Mouse (Mus musculus): ENCODE data around the gene Cyb5rl. TPM values are rescaled to one million over a fixed set of nuclear protein-coding genes. Genes with fewer than 3 reads are reported as not detected.

The Cyb5rl gene
- total and polyA plus RNA-seq, 2 experiments from 2014 or later: 5.6 to 20.5 TPM

DNA sequence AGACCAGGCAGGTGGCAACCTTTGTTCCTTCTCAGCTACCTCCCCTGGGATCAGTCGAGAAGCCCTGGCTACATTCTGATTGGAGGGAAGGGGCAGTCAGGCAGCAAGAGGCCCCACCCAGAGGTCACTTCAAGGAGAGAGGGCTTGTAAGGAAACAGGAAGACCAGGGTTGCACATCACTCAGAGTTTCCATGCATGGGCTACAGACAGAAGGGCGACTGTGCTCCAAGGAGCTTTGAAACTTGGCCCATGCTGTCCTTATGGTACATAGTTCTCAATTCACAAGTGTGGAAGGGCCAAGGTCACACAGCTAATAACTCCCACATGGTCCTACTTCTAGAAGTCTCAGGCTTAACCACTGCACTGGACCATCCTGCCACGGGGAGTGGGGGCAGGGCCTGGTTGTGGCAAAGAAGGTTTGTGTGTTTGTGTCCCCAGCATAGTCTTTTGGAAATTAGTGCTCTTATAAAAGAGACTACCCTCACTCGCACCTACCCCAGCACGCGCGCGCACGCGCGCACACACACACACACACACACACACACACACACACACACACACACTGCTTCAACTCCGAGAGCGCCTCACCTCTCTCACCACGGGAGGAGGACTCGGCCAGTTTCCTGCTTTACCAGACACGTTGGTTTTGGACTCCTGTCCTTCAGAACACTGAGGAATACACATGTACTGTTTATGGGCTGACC, 27.8 kb downstream of the Cyb5rl start:
- H3K27ac ChIP-seq (ENCODE audit: low read depth, low read length): no peak overlapping the region
- WGBS: 81% methylated on average over 16 of the region's 16 CpGs

DNA sequence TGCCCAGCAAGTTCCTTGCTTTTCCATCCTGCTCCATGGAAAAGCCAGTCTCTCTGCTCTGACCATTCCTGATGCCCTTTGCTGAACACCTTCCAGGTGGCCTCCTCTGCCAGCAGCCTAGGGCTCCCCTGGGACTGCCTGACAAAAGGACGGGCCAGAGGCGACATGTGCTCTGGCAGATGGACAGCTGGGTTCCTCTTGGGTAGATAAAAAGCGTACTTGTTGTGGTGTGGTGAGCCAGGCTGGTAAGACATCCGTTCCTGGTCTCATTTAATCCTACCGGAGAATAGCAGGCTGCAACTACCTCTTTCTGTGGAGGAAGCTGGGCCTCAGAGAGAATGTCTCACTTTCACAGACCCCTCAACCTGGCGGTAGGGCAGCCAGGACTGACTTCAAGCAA, 29.3 kb downstream of the Cyb5rl start:
- Histone ChIP-seq H3K27ac (ENCODE audit: low read depth, low read length) (no peak overlapping the region), H3K9ac (replicated peaks; ENCODE audit: low read length, poor library complexity, severe bottlenecking) (no peak overlapping the region), H3K4me1 (ENCODE audit: insufficient read depth, low read length) (no peaks in the 10 kb centered on the region), H3K4me3 (ENCODE audit: low read depth, low read length) (no peak overlapping the region), H3K27me3 (ENCODE audit: insufficient read depth, low read length) (no peaks in the 10 kb centered on the region), H3K9me3 (ENCODE audit: low read length) (no peaks in the 10 kb centered on the region), H3K4me2 (ENCODE audit: low read depth, low read length, poor library complexity, severe bottlenecking) (no peak overlapping the region), H3K36me3 (ENCODE audit: insufficient read depth, low read length) (no peaks in the 10 kb centered on the region)
- TF ChIP-seq CTCF (IDR thresholded peaks at IDR 0.05): no peak
- no peak for ATAC-seq (ENCODE audit: low FRiP score)
- WGBS: 22% methylated on average over 6 of the region's 6 CpGs
- DNase-seq (ENCODE audit: low spot score): peak; percentile 50

More for the DNA sequence above, 27.8 kb downstream of the Cyb5rl start:
- no peaks in the 10 kb centered on the region for H3K36me3 ChIP-seq (ENCODE audit: insufficient read depth, low read length)
- ATAC-seq (ENCODE audit: low FRiP score) (no peak), DNase-seq (ENCODE audit: low spot score) (no peak)
- no peak overlapping the region for H3K4me3 ChIP-seq (ENCODE audit: low read depth, low read length)
- TF ChIP-seq CTCF (IDR thresholded peaks at IDR 0.05): no peak
- H3K9me3 ChIP-seq (ENCODE audit: low read length): no peaks in the 10 kb centered on the region
- no peaks in the 10 kb centered on the region for H3K4me1 ChIP-seq (ENCODE audit: insufficient read depth, low read length)
- no peak overlapping the region for H3K9ac ChIP-seq (replicated peaks; ENCODE audit: low read length, poor library complexity, severe bottlenecking)
- H3K4me2 ChIP-seq (ENCODE audit: low read depth, low read length, poor library complexity, severe bottlenecking): no peak overlapping the region
- H3K27me3 ChIP-seq (ENCODE audit: insufficient read depth, low read length): no peaks in the 10 kb centered on the region

DNA sequence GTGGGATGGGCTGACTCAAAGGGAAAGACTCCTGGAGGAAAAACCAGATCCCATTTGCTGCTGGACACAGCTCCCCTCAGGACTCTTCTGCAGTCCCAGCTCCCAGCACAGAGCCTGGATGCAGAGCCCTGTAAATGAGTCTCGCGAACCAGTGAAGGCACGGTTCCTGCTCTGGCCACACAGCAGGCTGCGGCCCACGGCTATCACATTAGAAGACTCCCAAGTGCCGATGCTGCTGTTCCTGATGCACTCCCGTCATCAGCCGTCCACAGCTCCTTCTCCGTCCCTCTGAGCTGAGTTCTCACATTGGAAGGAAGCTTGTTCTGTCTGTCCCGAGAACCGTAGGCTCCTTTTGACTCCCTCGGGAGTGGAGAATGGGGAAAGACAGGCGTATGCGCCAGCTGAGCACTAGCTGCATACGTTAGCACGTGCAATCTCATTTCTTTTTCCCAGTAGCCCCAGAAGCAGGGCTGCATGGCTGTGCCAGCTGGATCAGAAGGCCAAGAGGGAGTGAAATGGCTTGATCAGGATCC, 30.1 kb downstream of the Cyb5rl start, which contains the start of gene Cdcp2:
Cdcp2 (plus strand) TSS at position 51 of the 533 bp plus-strand sequence.
- Histone ChIP-seq H3K27ac (ENCODE audit: low read depth, low read length) (no peak within 1 kb of the TSS), H3K4me2 (ENCODE audit: low read depth, low read length, poor library complexity, severe bottlenecking) (no peak within 1 kb of the TSS), H3K9me3 (ENCODE audit: low read length) (no peaks in the 10 kb centered on the region), H3K27me3 (ENCODE audit: insufficient read depth, low read length) (no peaks in the 10 kb centered on the region), H3K4me1 (ENCODE audit: insufficient read depth, low read length) (no peaks in the 10 kb centered on the region), H3K9ac (replicated peaks; ENCODE audit: low read length, poor library complexity, severe bottlenecking) (no peak within 1 kb of the TSS), H3K36me3 (ENCODE audit: insufficient read depth, low read length) (no peaks in the 10 kb centered on the region), H3K4me3 (ENCODE audit: low read depth, low read length) (no peak within 1 kb of the TSS)
- 28% methylated on average over 16 of the region's 16 CpGs for WGBS
- no peak for TF ChIP-seq CTCF (IDR thresholded peaks at IDR 0.05)
- ATAC-seq (ENCODE audit: low FRiP score) (no peak), DNase-seq (ENCODE audit: low spot score) (no peak)

DNA sequence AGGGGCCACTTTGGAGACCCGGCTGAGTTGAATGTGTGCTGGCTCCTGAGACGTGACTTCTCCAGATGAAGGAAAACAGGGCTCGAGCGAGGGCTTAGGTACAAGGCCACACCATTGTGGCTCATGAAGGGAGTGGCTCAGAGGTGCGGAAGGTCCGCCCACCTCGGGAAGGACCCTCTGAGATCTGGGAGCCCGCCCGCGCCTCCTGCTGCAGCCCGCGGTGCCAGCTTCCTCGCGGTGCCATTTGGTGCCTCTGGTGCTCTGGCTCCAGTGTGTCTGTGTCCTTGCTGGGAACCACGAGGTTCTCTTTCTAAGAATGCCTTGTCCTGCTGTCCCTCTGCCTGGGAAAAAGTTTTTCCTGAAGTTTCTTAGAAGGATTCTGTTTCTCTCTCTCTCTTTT, 31.1 kb downstream of the Cyb5rl start:
- no peaks in the 10 kb centered on the region for H3K4me1 ChIP-seq (ENCODE audit: insufficient read depth, low read length)
- no peak for ATAC-seq (ENCODE audit: low FRiP score)
- no peak for DNase-seq (ENCODE audit: low spot score)
- no peak overlapping the region for H3K27ac ChIP-seq (ENCODE audit: low read depth, low read length)
- no peak overlapping the region for H3K9ac ChIP-seq (replicated peaks; ENCODE audit: low read length, poor library complexity, severe bottlenecking)
- H3K4me2 ChIP-seq (ENCODE audit: low read depth, low read length, poor library complexity, severe bottlenecking): no peak overlapping the region
- no peaks in the 10 kb centered on the region for H3K9me3 ChIP-seq (ENCODE audit: low read length)
- no peaks in the 10 kb centered on the region for H3K36me3 ChIP-seq (ENCODE audit: insufficient read depth, low read length)
- 64% methylated on average over 15 of the region's 15 CpGs for WGBS
- no peaks in the 10 kb centered on the region for H3K27me3 ChIP-seq (ENCODE audit: insufficient read depth, low read length)
- no peak overlapping the region for H3K4me3 ChIP-seq (ENCODE audit: low read depth, low read length)
- TF ChIP-seq CTCF (IDR thresholded peaks at IDR 0.05): no peak

- H3K27ac ChIP-seq (ENCODE audit: low read depth, low read length): no peak overlapping the region
- no peak overlapping the region for H3K4me2 ChIP-seq (ENCODE audit: low read depth, low read length, poor library complexity, severe bottlenecking)
- H3K4me1 ChIP-seq (ENCODE audit: insufficient read depth, low read length): no peaks in the 10 kb centered on the region
- no peaks in the 10 kb centered on the region for H3K36me3 ChIP-seq (ENCODE audit: insufficient read depth, low read length)
- no peaks in the 10 kb centered on the region for H3K9me3 ChIP-seq (ENCODE audit: low read length)
- H3K4me3 ChIP-seq (ENCODE audit: low read depth, low read length): no peak overlapping the region
- DNase-seq (ENCODE audit: low spot score) (no peak), ATAC-seq (ENCODE audit: low FRiP score) (no peak)
- H3K9ac ChIP-seq (replicated peaks; ENCODE audit: low read length, poor library complexity, severe bottlenecking): no peak overlapping the region
- H3K27me3 ChIP-seq (ENCODE audit: insufficient read depth, low read length): no peaks in the 10 kb centered on the region
- no peak for TF ChIP-seq CTCF (IDR thresholded peaks at IDR 0.05)
- 78% methylated on average over 10 of the region's 10 CpGs for WGBS
Measured at GRCm38 (mm10) chr4:107098375-107098774, 31.6 kb downstream of the Cyb5rl start.

DNA sequence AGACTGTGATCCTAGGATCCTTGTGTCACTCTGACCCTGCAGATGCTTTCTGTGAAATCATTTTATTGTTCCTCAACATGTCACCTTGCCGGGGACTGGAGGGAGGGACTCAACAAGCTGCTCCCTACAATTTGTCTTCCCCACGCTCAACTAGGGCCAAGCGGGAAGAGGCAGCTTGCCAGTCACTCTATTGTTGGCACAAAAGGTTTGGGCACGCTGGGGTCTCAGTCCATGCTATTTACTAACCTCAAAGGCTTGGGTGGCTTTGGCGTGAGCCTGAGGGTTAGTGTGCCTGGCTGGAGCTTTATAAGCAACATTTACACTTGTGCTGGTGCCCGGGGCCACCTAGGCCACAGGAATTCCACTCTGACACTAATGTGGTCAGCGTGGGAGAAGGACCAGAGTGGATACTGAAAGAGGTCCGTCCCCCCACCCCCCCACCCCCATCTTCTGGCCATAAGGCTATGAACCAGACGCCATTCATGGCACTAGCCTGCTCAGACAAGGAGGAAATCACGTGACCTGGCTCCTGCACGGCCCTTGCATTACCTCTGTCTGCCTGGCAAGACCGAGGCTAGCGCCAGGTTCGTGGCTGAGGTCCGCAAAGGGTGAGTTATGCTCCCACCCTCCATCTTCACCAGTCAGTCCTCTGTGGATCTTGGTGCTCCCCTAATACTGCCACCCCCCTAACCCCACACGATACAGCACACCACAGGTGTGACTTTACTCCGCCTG, 32.2 kb downstream of the Cyb5rl start:
- no peak overlapping the region for H3K27ac ChIP-seq (ENCODE audit: low read depth, low read length)
- no peaks in the 10 kb centered on the region for H3K9me3 ChIP-seq (ENCODE audit: low read length)
- H3K4me3 ChIP-seq (ENCODE audit: low read depth, low read length): no peak overlapping the region
- H3K27me3 ChIP-seq (ENCODE audit: insufficient read depth, low read length): no peaks in the 10 kb centered on the region
- H3K4me1 ChIP-seq (ENCODE audit: insufficient read depth, low read length): no peaks in the 10 kb centered on the region
- no peak for DNase-seq (ENCODE audit: low spot score)
- ATAC-seq (ENCODE audit: low FRiP score): no peak
- H3K36me3 ChIP-seq (ENCODE audit: insufficient read depth, low read length): no peaks in the 10 kb centered on the region
- WGBS: 77% methylated on average over 17 of the region's 17 CpGs
- no peak overlapping the region for H3K4me2 ChIP-seq (ENCODE audit: low read depth, low read length, poor library complexity, severe bottlenecking)
- no peak overlapping the region for H3K9ac ChIP-seq (replicated peaks; ENCODE audit: low read length, poor library complexity, severe bottlenecking)
- no peak for TF ChIP-seq CTCF (IDR thresholded peaks at IDR 0.05)
